Mouse (Mus musculus): ENCODE measurements around the gene Col24a1. TPM values are rescaled to one million over a fixed set of nuclear protein-coding genes. Genes with fewer than 3 reads are reported as not detected.

The Col24a1 gene
- polyA plus RNA-seq, 1 experiment from 2014 or later, result 0.54 TPM

DNA sequence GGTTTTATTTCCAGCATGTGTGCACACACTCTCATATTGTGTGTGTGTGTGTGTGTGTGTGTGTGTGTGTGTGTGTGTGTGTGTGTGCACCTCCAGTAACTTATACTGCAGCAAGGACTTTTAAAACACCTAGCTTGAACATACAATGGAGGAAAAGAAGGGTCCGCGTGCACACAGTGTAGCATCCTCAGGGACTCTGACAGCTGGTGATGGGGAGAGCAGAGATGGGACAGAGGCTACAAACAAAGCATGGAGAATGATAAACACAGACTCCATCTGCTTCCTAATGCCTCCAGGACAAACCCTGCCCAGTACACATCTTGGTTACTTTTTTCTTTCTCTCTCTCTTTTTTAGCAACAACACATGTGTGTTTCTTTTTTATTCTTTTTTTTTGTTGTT, 171.5 kb downstream of the Col24a1 start:
- ATAC-seq (no peak), DNase-seq (ENCODE audit: low spot score) (no peak)
- no peak overlapping the region for H3K27ac ChIP-seq (ENCODE audit: low read length)
- no peaks in the 10 kb centered on the region for H3K27me3 ChIP-seq (replicated peaks; ENCODE audit: insufficient read depth, low read length)
- WGBS, result 34% methylated on average over 2 of the region's 2 CpGs
- H3K4me2 ChIP-seq (replicated peaks; ENCODE audit: low read depth, low read length), result no peak overlapping the region
- no peak overlapping the region for H3K9ac ChIP-seq (replicated peaks; ENCODE audit: low read depth)
- no peak overlapping the region for H3K4me3 ChIP-seq (ENCODE audit: low read depth, low read length)
- H3K9me3 ChIP-seq (ENCODE audit: low read length), result no peaks in the 10 kb centered on the region
- H3K36me3 ChIP-seq (ENCODE audit: insufficient read depth, low read length), result no peaks in the 10 kb centered on the region
- H3K4me1 ChIP-seq (ENCODE audit: insufficient read depth, low read depth, low read length), result no peaks in the 10 kb centered on the region
- TF ChIP-seq EP300 (IDR thresholded peaks at IDR 0.05), result no peak
- no peak for TF ChIP-seq CTCF (IDR thresholded peaks at IDR 0.05)

GRCm38 (mm10) chr3:145471094-145471493, 178.8 kb downstream of the Col24a1 start:
- Histone ChIP-seq H3K4me3 (ENCODE audit: low read depth, low read length) (no peak overlapping the region), H3K4me2 (replicated peaks; ENCODE audit: low read depth, low read length) (no peak overlapping the region), H3K9me3 (ENCODE audit: low read length) (no peaks in the 10 kb centered on the region), H3K4me1 (ENCODE audit: insufficient read depth, low read depth, low read length) (no peaks in the 10 kb centered on the region), H3K36me3 (ENCODE audit: insufficient read depth, low read length) (no peaks in the 10 kb centered on the region), H3K27me3 (replicated peaks; ENCODE audit: insufficient read depth, low read length) (no peaks in the 10 kb centered on the region), H3K9ac (replicated peaks; ENCODE audit: low read depth) (no peak overlapping the region), H3K27ac (ENCODE audit: low read length) (no peak overlapping the region)
- TF ChIP-seq EP300 (IDR thresholded peaks at IDR 0.05) (peak; percentile 80), CTCF (IDR thresholded peaks at IDR 0.05) (no peak)
- peak; percentile 55 for DNase-seq (ENCODE audit: low spot score)
- peak; percentile 85 for ATAC-seq
- WGBS, result 15% methylated on average over 4 of the region's 4 CpGs

DNA sequence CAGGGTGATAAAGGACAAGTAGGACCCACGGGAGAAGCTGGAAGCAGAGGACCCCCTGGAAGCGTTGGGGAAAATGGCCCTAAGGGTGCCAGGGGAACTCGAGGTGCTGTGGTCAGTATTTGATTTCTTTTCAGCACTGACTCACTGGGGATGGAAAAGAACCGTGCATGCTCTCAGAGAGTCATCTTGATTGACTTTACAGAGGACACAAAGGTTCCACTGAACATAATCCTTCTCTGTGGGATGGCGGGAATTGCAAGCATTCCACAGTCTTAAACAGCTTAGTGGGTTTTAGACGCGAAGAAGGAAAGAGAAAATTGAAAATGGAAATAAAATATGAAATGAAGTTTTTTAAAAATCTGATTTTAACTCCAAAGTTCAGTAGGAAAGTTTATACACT, 181.9 kb downstream of the Col24a1 start:
- H3K27ac ChIP-seq (ENCODE audit: low read length), result no peak overlapping the region
- no peaks in the 10 kb centered on the region for H3K4me1 ChIP-seq (ENCODE audit: insufficient read depth, low read depth, low read length)
- DNase-seq (ENCODE audit: low spot score), result no peak
- H3K27me3 ChIP-seq (replicated peaks; ENCODE audit: insufficient read depth, low read length), result no peaks in the 10 kb centered on the region
- no peaks in the 10 kb centered on the region for H3K9me3 ChIP-seq (ENCODE audit: low read length)
- WGBS, result 63% methylated on average over 7 of the region's 7 CpGs
- H3K4me2 ChIP-seq (replicated peaks; ENCODE audit: low read depth, low read length), result no peak overlapping the region
- no peak for ATAC-seq
- no peak for TF ChIP-seq EP300 (IDR thresholded peaks at IDR 0.05)
- no peak for TF ChIP-seq CTCF (IDR thresholded peaks at IDR 0.05)
- no peak overlapping the region for H3K9ac ChIP-seq (replicated peaks; ENCODE audit: low read depth)
- no peaks in the 10 kb centered on the region for H3K36me3 ChIP-seq (ENCODE audit: insufficient read depth, low read length)
- H3K4me3 ChIP-seq (ENCODE audit: low read depth, low read length), result no peak overlapping the region

GRCm38 (mm10) chr3:145476634-145477033, 184.4 kb downstream of the Col24a1 start:
- no peaks in the 10 kb centered on the region for H3K4me1 ChIP-seq (ENCODE audit: insufficient read depth, low read depth, low read length)
- H3K9ac ChIP-seq (replicated peaks; ENCODE audit: low read depth), result no peak overlapping the region
- H3K4me2 ChIP-seq (replicated peaks; ENCODE audit: low read depth, low read length), result no peak overlapping the region
- WGBS, result 80% methylated on average over 3 of the region's 3 CpGs
- no peak overlapping the region; the same call in 1 of the 2 replicates for H3K4me3 ChIP-seq (ENCODE audit: low read depth, low read length)
- no peaks in the 10 kb centered on the region for H3K9me3 ChIP-seq (ENCODE audit: low read length)
- TF ChIP-seq EP300 (IDR thresholded peaks at IDR 0.05), result no peak
- TF ChIP-seq CTCF (IDR thresholded peaks at IDR 0.05), result no peak
- no peaks in the 10 kb centered on the region for H3K36me3 ChIP-seq (ENCODE audit: insufficient read depth, low read length)
- H3K27ac ChIP-seq (ENCODE audit: low read length), result no peak overlapping the region
- no peak for ATAC-seq
- no peaks in the 10 kb centered on the region for H3K27me3 ChIP-seq (replicated peaks; ENCODE audit: insufficient read depth, low read length)
- no peak for DNase-seq (ENCODE audit: low spot score)

- Histone ChIP-seq H3K27ac (ENCODE audit: low read length) (no peak overlapping the region), H3K9ac (replicated peaks; ENCODE audit: low read depth) (no peak overlapping the region), H3K4me1 (ENCODE audit: insufficient read depth, low read depth, low read length) (no peaks in the 10 kb centered on the region), H3K4me2 (replicated peaks; ENCODE audit: low read depth, low read length) (no peak overlapping the region), H3K9me3 (ENCODE audit: low read length) (no peaks in the 10 kb centered on the region), H3K27me3 (replicated peaks; ENCODE audit: insufficient read depth, low read length) (no peaks in the 10 kb centered on the region), H3K36me3 (ENCODE audit: insufficient read depth, low read length) (no peaks in the 10 kb centered on the region), H3K4me3 (ENCODE audit: low read depth, low read length) (no peak overlapping the region; the same call in 1 of the 2 replicates)
- TF ChIP-seq EP300 (IDR thresholded peaks at IDR 0.05) (no peak), CTCF (IDR thresholded peaks at IDR 0.05) (no peak)
- no peak for ATAC-seq
- WGBS, result 64% methylated on average over 11 of the region's 11 CpGs
- no peak for DNase-seq (ENCODE audit: low spot score)
Measured at GRCm38 (mm10) chr3:145477074-145477473, 184.8 kb downstream of the Col24a1 start.

DNA sequence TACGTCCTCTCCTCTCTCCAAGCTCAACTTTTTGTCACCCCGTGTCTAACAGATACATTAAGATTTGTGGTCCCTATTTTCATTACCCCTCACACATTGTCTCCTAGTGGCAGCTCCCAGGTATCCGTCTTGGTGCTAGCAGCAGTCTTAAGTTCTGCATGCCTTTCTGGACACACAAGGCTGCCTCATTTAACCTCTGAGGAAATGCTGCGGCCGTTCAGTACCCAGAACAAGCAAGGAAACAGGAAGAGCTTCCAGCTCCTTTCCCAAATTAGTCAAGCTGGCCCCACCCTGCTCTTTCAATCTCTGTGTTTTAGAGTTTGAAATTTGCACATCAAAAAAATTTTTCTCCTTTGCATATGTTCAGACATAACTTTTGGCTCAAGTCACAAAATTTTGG, 186.2 kb downstream of the Col24a1 start:
- TF ChIP-seq EP300 (IDR thresholded peaks at IDR 0.05) (no peak), CTCF (IDR thresholded peaks at IDR 0.05) (no peak)
- Histone ChIP-seq H3K4me1 (ENCODE audit: insufficient read depth, low read depth, low read length) (no peaks in the 10 kb centered on the region), H3K4me2 (replicated peaks; ENCODE audit: low read depth, low read length) (no peak overlapping the region), H3K27me3 (replicated peaks; ENCODE audit: insufficient read depth, low read length) (no peaks in the 10 kb centered on the region), H3K27ac (ENCODE audit: low read length) (no peak overlapping the region), H3K9ac (replicated peaks; ENCODE audit: low read depth) (no peak overlapping the region), H3K9me3 (ENCODE audit: low read length) (no peaks in the 10 kb centered on the region), H3K4me3 (ENCODE audit: low read depth, low read length) (no peak overlapping the region), H3K36me3 (ENCODE audit: insufficient read depth, low read length) (no peaks in the 10 kb centered on the region)
- WGBS, result 37% methylated on average over 5 of the region's 5 CpGs
- no peak for ATAC-seq
- no peak for DNase-seq (ENCODE audit: low spot score)

DNA sequence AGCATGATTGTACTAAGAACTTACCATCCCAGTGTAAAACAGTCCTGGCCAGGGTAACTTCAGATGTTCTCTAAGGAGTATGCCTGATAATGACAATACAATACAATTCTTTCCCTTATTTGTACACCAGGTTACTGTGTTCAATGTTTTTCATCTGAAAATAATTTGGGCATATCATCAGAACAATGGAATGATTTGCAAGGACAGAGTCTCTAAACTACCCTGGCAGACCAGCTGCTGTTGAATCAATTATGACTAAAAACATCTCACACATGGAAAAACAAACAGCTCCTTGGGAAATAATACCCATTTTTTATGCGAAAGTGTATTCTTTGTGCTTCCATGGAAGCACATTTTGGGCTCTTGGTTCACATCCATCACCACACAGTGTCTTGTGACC, 198.0 kb downstream of the Col24a1 start:
- H3K4me2 ChIP-seq (replicated peaks; ENCODE audit: low read depth, low read length), result no peak overlapping the region
- no peaks in the 10 kb centered on the region for H3K9me3 ChIP-seq (ENCODE audit: low read length)
- WGBS, result 89% methylated on average over 1 of the region's 1 CpGs
- H3K9ac ChIP-seq (replicated peaks; ENCODE audit: low read depth), result no peak overlapping the region
- H3K4me3 ChIP-seq (ENCODE audit: low read depth, low read length), result no peak overlapping the region
- H3K4me1 ChIP-seq (ENCODE audit: insufficient read depth, low read depth, low read length), result no peaks in the 10 kb centered on the region
- H3K27me3 ChIP-seq (replicated peaks; ENCODE audit: insufficient read depth, low read length), result no peaks in the 10 kb centered on the region
- TF ChIP-seq CTCF (IDR thresholded peaks at IDR 0.05) (no peak), EP300 (IDR thresholded peaks at IDR 0.05) (no peak)
- H3K36me3 ChIP-seq (ENCODE audit: insufficient read depth, low read length), result no peaks in the 10 kb centered on the region
- ATAC-seq (no peak), DNase-seq (ENCODE audit: low spot score) (no peak)
- no peak overlapping the region for H3K27ac ChIP-seq (ENCODE audit: low read length)

Data from lung, postnatal 0 days (tissue).